Mouse (Mus musculus): ENCODE data around the gene Hnrnpm. TPM values are rescaled to one million over a fixed set of nuclear protein-coding genes. Genes with fewer than 3 reads are reported as not detected.
"Not testable (repeated sequence)": the region's sequence is repeated elsewhere in the genome, so short reads cannot be mapped to it uniquely, and the experiment has no call there.

Gene Hnrnpm
- polyA plus RNA-seq (2012; rRNA removed): 49.9 and 50.7 TPM in 2 replicates

DNA sequence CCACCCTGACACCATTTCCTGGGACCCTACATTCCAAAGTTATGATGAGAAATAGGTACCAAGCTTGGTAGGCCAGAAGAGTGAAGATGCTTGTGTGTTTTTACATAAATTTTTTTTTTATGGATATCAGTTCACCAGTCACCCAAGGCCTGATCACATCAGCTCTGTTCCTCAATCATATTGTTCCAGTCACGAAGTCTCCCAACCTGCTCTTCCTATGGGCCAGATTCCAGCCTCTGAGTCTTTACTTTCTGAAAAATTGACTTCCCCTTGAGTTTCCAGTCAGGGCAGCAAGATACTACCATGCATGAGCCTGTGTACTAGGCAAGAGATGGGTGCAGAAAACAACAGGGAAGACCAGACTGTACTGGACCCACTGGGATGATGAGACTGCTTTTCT, at the start of gene Hnrnpm:
Gene Hnrnpm, minus strand, starts transcription at position 101 of the 400 bp plus-strand sequence.
- H3K27ac ChIP-seq (ENCODE audit: insufficient read depth, low read depth, low read length): peak within 1 kb of the TSS; percentile 43; the same call in 1 of the 2 replicates
- WGBS: 93% methylated on average over 1 of the region's 1 CpGs
- no peaks in the 10 kb centered on the region; the same call in 1 of the 2 replicates for H3K36me3 ChIP-seq (ENCODE audit: control insufficient read depth, insufficient read depth, low read length)

DNA sequence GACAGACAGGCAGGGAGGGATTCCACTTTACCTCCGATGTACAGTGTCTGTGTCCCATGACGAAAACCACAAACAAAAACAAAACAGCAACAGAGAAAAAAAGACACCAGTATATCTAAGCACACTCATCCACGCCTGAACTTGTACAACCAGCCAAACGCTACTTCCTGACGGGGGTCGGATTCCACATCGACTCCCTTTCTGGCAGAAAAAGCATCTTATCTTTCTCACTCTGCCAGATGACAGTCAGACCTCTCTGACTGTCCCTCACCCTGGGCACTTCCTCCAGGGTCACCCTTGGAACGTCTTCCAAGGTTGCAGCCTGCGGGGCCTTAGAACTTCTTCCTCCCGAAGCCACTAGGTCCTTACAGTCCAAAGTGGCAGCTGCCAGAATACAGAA, 46.9 kb upstream of the Hnrnpm start:
- H3K27me3 ChIP-seq (replicated peaks; ENCODE audit: control insufficient read depth, insufficient read depth, low read length); H3K4me3 ChIP-seq (ENCODE audit: insufficient read depth, low read depth, low read length); H3K4me1 ChIP-seq (ENCODE audit: control insufficient read depth, insufficient read depth, low read length); H3K36me3 ChIP-seq (ENCODE audit: control insufficient read depth, insufficient read depth, low read length); DNase-seq; H3K27ac ChIP-seq (ENCODE audit: insufficient read depth, low read depth, low read length): not testable (repeated sequence)
- 45% methylated on average over 10 of the region's 10 CpGs for WGBS

More for the DNA sequence above, at the start of gene Hnrnpm:
- peaks cover 19% of the 10 kb centered on the region for H3K4me1 ChIP-seq (ENCODE audit: control insufficient read depth, insufficient read depth, low read length)
- H3K27me3 ChIP-seq (replicated peaks; ENCODE audit: control insufficient read depth, insufficient read depth, low read length): no peaks in the 10 kb centered on the region
- TF ChIP-seq POLR2A (IDR thresholded peaks at IDR 0.05; ENCODE audit: low read depth, low read length) (no peak), CTCF (conservative IDR thresholded peaks at IDR 0.05; ENCODE audit: insufficient read depth, insufficient read length, low read depth, low read length) (no peak)
- H3K4me3 ChIP-seq (ENCODE audit: insufficient read depth, low read depth, low read length): no peak within 1 kb of the TSS
- DNase-seq: no peak

DNA sequence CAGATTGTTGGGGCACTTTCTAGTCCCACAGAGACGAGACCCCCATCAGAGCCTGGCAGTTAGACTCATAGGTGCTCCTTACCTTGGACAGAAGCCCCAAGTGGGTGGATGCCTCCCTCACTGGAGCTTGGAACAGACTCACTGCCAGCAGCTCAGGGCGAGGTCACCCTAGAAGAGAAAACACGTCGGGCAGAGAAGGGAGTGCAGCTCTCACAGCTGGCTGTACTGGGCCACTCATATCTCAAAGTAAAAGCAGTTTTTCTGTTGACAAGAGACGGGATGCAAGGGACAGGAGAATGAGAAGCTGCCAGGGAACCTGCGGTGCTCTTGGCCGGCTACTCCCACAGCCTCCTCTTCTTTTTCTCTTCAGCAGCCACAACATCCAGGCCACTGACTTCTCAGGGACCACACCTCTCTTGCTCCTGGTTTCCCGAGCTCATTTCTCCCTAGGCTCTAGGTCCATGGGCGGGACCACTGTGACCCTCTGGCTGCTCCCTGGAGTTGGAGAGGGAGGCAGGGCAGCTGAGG, 46.0 kb upstream of the Hnrnpm start:
- H3K4me3 ChIP-seq (ENCODE audit: insufficient read depth, low read depth, low read length); H3K27me3 ChIP-seq (replicated peaks; ENCODE audit: control insufficient read depth, insufficient read depth, low read length); H3K27ac ChIP-seq (ENCODE audit: insufficient read depth, low read depth, low read length); DNase-seq; H3K4me1 ChIP-seq (ENCODE audit: control insufficient read depth, insufficient read depth, low read length); H3K36me3 ChIP-seq (ENCODE audit: control insufficient read depth, insufficient read depth, low read length): not testable (repeated sequence)
- 41% methylated on average over 9 of the region's 9 CpGs for WGBS

DNA sequence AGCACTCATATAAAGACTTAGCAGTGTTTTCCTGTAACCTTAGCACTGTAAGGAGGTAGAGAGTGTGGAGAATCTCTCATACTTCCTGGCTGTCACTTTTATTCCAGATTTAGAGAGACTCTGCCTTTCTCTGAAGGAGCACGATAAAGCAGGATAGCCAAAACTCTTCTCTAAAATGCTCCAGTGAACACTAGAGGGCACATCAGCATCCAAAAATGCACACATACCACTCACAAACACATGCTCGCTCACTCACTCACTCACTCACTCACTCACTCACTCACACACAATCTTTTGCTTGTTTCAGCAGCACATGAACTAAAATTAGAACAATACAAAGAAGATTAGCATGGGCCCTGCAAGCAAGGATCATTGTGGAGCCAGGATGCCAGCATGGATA, 42.6 kb upstream of the Hnrnpm start:
- Histone ChIP-seq H3K27ac (ENCODE audit: insufficient read depth, low read depth, low read length) (no peak overlapping the region), H3K4me1 (ENCODE audit: control insufficient read depth, insufficient read depth, low read length) (no peaks in the 10 kb centered on the region), H3K27me3 (replicated peaks; ENCODE audit: control insufficient read depth, insufficient read depth, low read length) (no peaks in the 10 kb centered on the region), H3K4me3 (ENCODE audit: insufficient read depth, low read depth, low read length) (no peak overlapping the region), H3K36me3 (ENCODE audit: control insufficient read depth, insufficient read depth, low read length) (no peaks in the 10 kb centered on the region)
- 31% methylated on average over 2 of the region's 2 CpGs for WGBS
- DNase-seq: peak; percentile 40
- TF ChIP-seq CTCF (conservative IDR thresholded peaks at IDR 0.05; ENCODE audit: insufficient read depth, insufficient read length, low read depth, low read length): no peak; the same call in 1 of the 2 replicates
- TF ChIP-seq POLR2A (IDR thresholded peaks at IDR 0.05; ENCODE audit: low read depth, low read length): no peak

DNA sequence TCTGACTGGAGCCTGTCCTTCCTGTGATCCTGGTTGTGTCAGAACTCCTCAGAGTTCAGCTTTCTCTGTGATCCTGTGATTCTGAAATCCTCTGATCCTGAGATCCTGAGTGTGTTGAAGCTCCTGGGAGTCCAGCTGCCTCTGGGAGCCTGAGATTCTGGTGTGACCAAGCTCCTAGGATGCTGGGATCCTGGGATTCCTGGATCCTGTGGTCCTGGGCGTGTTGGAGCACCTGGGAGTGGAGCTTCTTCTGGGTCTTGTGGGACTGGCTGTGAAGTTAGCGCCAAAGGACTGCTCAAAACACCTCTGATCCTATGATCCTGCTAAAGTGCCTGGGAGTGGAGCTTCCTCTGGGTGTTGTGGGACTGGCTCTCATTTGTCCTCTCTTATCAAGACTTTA, 41.7 kb upstream of the Hnrnpm start:
- Histone ChIP-seq H3K36me3 (ENCODE audit: control insufficient read depth, insufficient read depth, low read length) (no peaks in the 10 kb centered on the region), H3K4me3 (ENCODE audit: insufficient read depth, low read depth, low read length) (no peak overlapping the region), H3K27ac (ENCODE audit: insufficient read depth, low read depth, low read length) (no peak overlapping the region), H3K4me1 (ENCODE audit: control insufficient read depth, insufficient read depth, low read length) (no peaks in the 10 kb centered on the region), H3K27me3 (replicated peaks; ENCODE audit: control insufficient read depth, insufficient read depth, low read length) (no peaks in the 10 kb centered on the region)
- TF ChIP-seq CTCF (conservative IDR thresholded peaks at IDR 0.05; ENCODE audit: insufficient read depth, insufficient read length, low read depth, low read length) (no peak), POLR2A (IDR thresholded peaks at IDR 0.05; ENCODE audit: low read depth, low read length) (no peak)
- DNase-seq: no peak
- 84% methylated on average over 2 of the region's 2 CpGs for WGBS

DNA sequence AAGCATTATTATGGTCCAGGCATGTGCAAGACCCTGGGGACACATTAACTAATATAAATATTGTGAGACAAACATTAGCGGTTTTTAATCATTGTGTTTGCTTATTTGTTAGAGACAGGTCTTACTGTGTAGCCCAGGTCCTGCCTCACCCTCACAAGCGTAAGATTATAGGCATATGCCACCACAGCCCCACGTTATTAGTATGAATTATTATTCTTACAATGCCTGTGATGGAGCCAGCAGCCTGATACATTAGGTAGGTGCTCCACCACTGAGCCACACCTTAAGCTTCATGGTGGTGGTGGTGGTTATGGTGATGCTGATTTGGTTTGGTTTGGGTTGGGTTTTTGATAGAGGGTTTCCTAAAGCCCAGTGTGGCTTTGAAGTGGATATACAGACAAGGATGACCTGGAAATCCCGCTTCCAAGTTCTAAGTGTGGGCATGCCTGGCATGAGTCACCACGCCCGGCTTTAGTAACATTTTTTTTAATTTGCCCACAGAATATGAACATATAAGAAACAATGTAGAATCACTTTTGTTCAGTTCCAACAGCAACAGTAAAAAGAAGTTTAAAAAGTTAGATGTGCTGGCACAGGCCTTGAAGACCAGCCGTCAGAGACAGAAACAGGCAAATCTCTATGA, 33.2 kb upstream of the Hnrnpm start:
- Histone ChIP-seq H3K27me3 (replicated peaks; ENCODE audit: control insufficient read depth, insufficient read depth, low read length) (no peaks in the 10 kb centered on the region), H3K36me3 (ENCODE audit: control insufficient read depth, insufficient read depth, low read length) (no peaks in the 10 kb centered on the region), H3K4me3 (ENCODE audit: insufficient read depth, low read depth, low read length) (no peak overlapping the region), H3K27ac (ENCODE audit: insufficient read depth, low read depth, low read length) (no peak overlapping the region), H3K4me1 (ENCODE audit: control insufficient read depth, insufficient read depth, low read length) (no peaks in the 10 kb centered on the region; the same call in 1 of the 2 replicates)
- TF ChIP-seq CTCF (conservative IDR thresholded peaks at IDR 0.05; ENCODE audit: insufficient read depth, insufficient read length, low read depth, low read length) (no peak), POLR2A (IDR thresholded peaks at IDR 0.05; ENCODE audit: low read depth, low read length) (no peak)
- no peak for DNase-seq
- WGBS: 96% methylated on average over 7 of the region's 7 CpGs

DNA sequence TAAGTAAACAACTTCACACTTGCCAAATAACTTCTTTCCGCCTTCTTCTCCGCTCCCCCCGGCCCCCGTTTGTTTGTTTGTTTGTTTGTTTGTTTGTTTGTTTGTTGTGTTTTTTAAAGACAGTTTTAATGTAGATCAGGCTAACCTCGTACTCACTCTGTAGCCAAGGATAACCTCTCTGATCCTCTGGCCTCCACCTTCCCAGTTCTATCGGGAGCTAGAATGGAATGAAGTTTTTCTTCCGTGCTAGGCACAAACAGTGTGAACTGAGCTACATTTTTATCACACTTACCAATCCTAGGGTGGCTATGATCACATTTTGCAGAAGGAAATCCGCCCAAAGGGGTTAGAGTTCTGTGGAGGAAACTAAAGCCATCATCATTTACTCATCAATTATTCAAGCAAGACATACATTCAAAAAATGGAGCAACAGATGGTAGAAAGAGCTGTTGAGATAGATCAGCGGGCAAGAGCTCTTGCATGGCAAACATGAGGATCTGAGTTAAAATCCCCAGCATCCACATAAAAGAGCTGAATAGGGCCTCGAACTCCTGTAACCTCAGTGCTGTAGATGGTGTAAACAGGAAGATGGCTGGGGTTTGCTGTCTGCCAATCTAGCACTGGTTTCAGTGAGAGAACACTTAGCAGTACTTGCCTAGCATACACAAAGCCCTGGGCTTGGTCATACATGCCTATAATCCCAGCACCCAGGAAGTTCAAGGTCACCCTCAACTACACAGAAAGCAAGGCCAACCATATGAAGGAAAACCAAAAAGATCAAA, 32.5 kb upstream of the Hnrnpm start:
- no peaks in the 10 kb centered on the region for H3K36me3 ChIP-seq (ENCODE audit: control insufficient read depth, insufficient read depth, low read length)
- H3K27ac ChIP-seq (ENCODE audit: insufficient read depth, low read depth, low read length): no peak overlapping the region
- TF ChIP-seq CTCF (conservative IDR thresholded peaks at IDR 0.05; ENCODE audit: insufficient read depth, insufficient read length, low read depth, low read length) (no peak), POLR2A (IDR thresholded peaks at IDR 0.05; ENCODE audit: low read depth, low read length) (no peak)
- H3K27me3 ChIP-seq (replicated peaks; ENCODE audit: control insufficient read depth, insufficient read depth, low read length): no peaks in the 10 kb centered on the region
- no peak overlapping the region for H3K4me3 ChIP-seq (ENCODE audit: insufficient read depth, low read depth, low read length)
- no peak for DNase-seq
- H3K4me1 ChIP-seq (ENCODE audit: control insufficient read depth, insufficient read depth, low read length): no peaks in the 10 kb centered on the region; the same call in 1 of the 2 replicates
- WGBS: 47% methylated on average over 10 of the region's 10 CpGs
